Mouse (Mus musculus): ENCODE data around the gene Fgfr4. TPM values are rescaled to one million over a fixed set of nuclear protein-coding genes. Genes with fewer than 3 reads are reported as not detected.
A peak's percentile ranks its signal among the peaks of the same experiment; 100 is the strongest.

Gene Fgfr4
- total RNA-seq (2012; rRNA removed) (not detected in 2 replicates), polyA plus RNA-seq (2012; ENCODE audit: insufficient read depth in 1 of 2, insufficient read length in 2 of 2, low read depth in 1 of 2, low replicate concordance in 2 of 2, missing spikeins in 1 of 2) (not detected)

GRCm38 (mm10) chr13:55152621-55153415 lies at the start of gene Fgfr4:
Gene Fgfr4 (plus strand): TSS chr13:55152640.
- no peaks in the 10 kb centered on the region; a peak in 1 of 4 replicates for H3K27me3 ChIP-seq (ENCODE audit: control insufficient read depth in 1 of 2, insufficient read depth in 2 of 2, low read length in 2 of 2)
- H3K27ac ChIP-seq (ENCODE audit: control insufficient read depth, low read depth, low read length) = no peak within 1 kb of the TSS
- H3K79me2 ChIP-seq (ENCODE audit: control insufficient read depth, insufficient read depth, low read length, poor library complexity) = no peaks in the 10 kb centered on the region
- no peak for DNase-seq (ENCODE audit: low read depth, low spot score)
- H3K9ac ChIP-seq (ENCODE audit: control insufficient read depth, low read depth, low read length, poor library complexity, severe bottlenecking) = no peak within 1 kb of the TSS
- TF ChIP-seq MYB (IDR thresholded peaks at IDR 0.05; ENCODE audit: low read depth, low read length) (no peak), CTCF (IDR thresholded peaks at IDR 0.05 in 2 of 3, conservative IDR thresholded peaks at IDR 0.05 in 1 of 3; ENCODE audit: control insufficient read depth in 1 of 3, insufficient read depth in 1 of 3, low read depth in 2 of 3, low read length in 3 of 3, poor library complexity in 1 of 3, severe bottlenecking in 1 of 3) (no peak), ZKSCAN1 (IDR thresholded peaks at IDR 0.05; ENCODE audit: low read depth, low read length) (no peak), HCFC1 (IDR thresholded peaks at IDR 0.05; ENCODE audit: low read depth, low read length) (no peak), MXI1 (IDR thresholded peaks at IDR 0.05; ENCODE audit: low read depth, low read length) (no peak), JUND (IDR thresholded peaks at IDR 0.05; ENCODE audit: low read depth, low read length) (no peak), RCOR1 (IDR thresholded peaks at IDR 0.05; ENCODE audit: low read depth, low read length) (no peak), UBTF (IDR thresholded peaks at IDR 0.05; ENCODE audit: borderline replicate concordance, insufficient read depth, low read depth, low read length) (no peak), MAFK (IDR thresholded peaks at IDR 0.05; ENCODE audit: borderline replicate concordance, low read depth, low read length) (no peak), NRF1 (IDR thresholded peaks at IDR 0.05; ENCODE audit: insufficient read depth, low read depth, low read length, poor library complexity, severe bottlenecking) (no peak), POLR2AphosphoS5 (IDR thresholded peaks at IDR 0.05; ENCODE audit: borderline replicate concordance, low read depth, low read length) (no peak), USF1 (IDR thresholded peaks at IDR 0.05; ENCODE audit: low read depth, low read length) (no peak), CHD1 (IDR thresholded peaks at IDR 0.05; ENCODE audit: low read depth, low read length) (no peak), POLR2AphosphoS2 (IDR thresholded peaks at IDR 0.05; ENCODE audit: low read length) (no peak), USF2 (IDR thresholded peaks at IDR 0.05; ENCODE audit: borderline replicate concordance in 1 of 2, insufficient read depth in 1 of 2, low read depth in 1 of 2, low read length in 2 of 2) (no peak)
- H3K9me3 ChIP-seq (replicated peaks; ENCODE audit: insufficient read depth, low read length) = no peaks in the 10 kb centered on the region
- H3K4me1 ChIP-seq (ENCODE audit: control insufficient read depth in 1 of 2, insufficient read depth in 2 of 2, low read length in 2 of 2) = no peaks in the 10 kb centered on the region
- H3K4me3 ChIP-seq (ENCODE audit: control insufficient read depth in 1 of 2, insufficient read depth in 1 of 2, low read depth in 2 of 2, low read length in 2 of 2) = no peak within 1 kb of the TSS
- no peaks in the 10 kb centered on the region for H3K36me3 ChIP-seq (ENCODE audit: control insufficient read depth in 1 of 2, insufficient read depth in 2 of 2, low read length in 2 of 2)

DNA sequence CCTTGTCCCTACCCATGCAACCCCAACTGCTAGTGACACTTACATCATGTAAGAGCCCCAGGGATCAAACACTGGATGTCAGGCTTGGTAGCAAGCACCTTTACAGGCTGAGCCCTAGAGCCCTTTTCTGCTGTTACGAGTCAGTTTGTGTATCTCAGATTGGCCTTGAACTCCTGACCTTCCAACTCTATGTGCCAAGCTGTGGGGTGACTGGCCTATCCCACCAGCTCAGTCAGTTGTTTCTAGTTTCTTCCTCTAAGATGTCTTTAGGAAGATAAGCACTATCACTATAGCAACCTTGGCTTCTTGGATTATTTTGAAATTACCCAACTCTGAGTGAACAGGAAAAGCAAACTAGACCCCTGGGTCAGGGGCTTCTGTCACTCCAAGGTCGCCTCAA lies 49.1 kb upstream of the Fgfr4 start:
- Histone ChIP-seq H3K27me3 (ENCODE audit: control insufficient read depth in 1 of 2, insufficient read depth in 2 of 2, low read length in 2 of 2) (no peaks in the 10 kb centered on the region), H3K9ac (ENCODE audit: control insufficient read depth, low read depth, low read length, poor library complexity, severe bottlenecking) (no peak overlapping the region), H3K4me1 (ENCODE audit: control insufficient read depth in 1 of 2, insufficient read depth in 2 of 2, low read length in 2 of 2) (peaks cover 3 to 23% of the 10 kb centered on the region in 2 experiments; a peak in 3 of 4 replicates), H3K27ac (ENCODE audit: control insufficient read depth, low read depth, low read length) (peak overlapping the region; percentile 25; the same call in 1 of the 2 replicates), H3K79me2 (ENCODE audit: control insufficient read depth, insufficient read depth, low read length, poor library complexity) (peaks cover 38% of the 10 kb centered on the region), H3K4me3 (ENCODE audit: control insufficient read depth in 1 of 2, insufficient read depth in 1 of 2, low read depth in 2 of 2, low read length in 2 of 2) (no peak overlapping the region), H3K9me3 (replicated peaks; ENCODE audit: insufficient read depth, low read length) (no peaks in the 10 kb centered on the region), H3K36me3 (ENCODE audit: control insufficient read depth in 1 of 2, insufficient read depth in 2 of 2, low read length in 2 of 2) (peaks cover 0 to 29% of the 10 kb centered on the region in 2 experiments; a peak in 3 of 4 replicates)
- DNase-seq (ENCODE audit: low read depth, low spot score) = peak; percentile 48
- TF ChIP-seq GATA1 (IDR thresholded peaks at IDR 0.05; ENCODE audit: low read depth, low read length) (peak; percentile 43), TAL1 (IDR thresholded peaks at IDR 0.05; ENCODE audit: low read length) (peak; percentile 11; the same call in 1 of the 2 replicates), ELF1 (IDR thresholded peaks at IDR 0.05; ENCODE audit: low read depth, low read length) (no peak), SIN3A (IDR thresholded peaks at IDR 0.05; ENCODE audit: low read length) (peak; percentile 28; the same call in 1 of the 2 replicates)
